Mouse (Mus musculus) hindbrain, postnatal 0 days (tissue): ENCODE measurements around the gene Fbxl18. TPM values are rescaled to one million over a fixed set of nuclear protein-coding genes. Genes with fewer than 3 reads are reported as not detected.

Source experiments
- ATAC-seq: fragments of 200-750 bp; cut with Nextera tagmentation; 2 replicates; pipeline ENCODE4 v1.8.0; 2017; ENCODE audit warnings: mild to moderate bottlenecking, moderate TSS enrichment, moderate library complexity
- DNase-seq: peaks from one replicate; pipeline ENCODE4 v3.0.0-alpha.2; 2015; ENCODE audit warnings: low spot score
- H3K27ac ChIP-seq: fragments of 300-500 bp; sonication (generic); 2 replicates; pipeline ENCODE4 v1.5.1; 2014; ENCODE audit warnings: mild to moderate bottlenecking
- H3K27me3 ChIP-seq: fragments of 300-500 bp; sonication (generic); 2 replicates; pipeline ENCODE4 v1.6.1; 2014; ENCODE audit warnings: low read length, mixed read lengths; ENCODE audit not compliant: insufficient read depth
- H3K36me3 ChIP-seq: fragments of 300-500 bp; sonication (generic); 2 replicates; pipeline ENCODE4 v1.6.1; 2014; ENCODE audit warnings: low read length, mixed read lengths; ENCODE audit not compliant: insufficient read depth
- H3K4me1 ChIP-seq: fragments of 300-500 bp; sonication (generic); 2 replicates; pipeline ENCODE4 v1.6.1; 2014; ENCODE audit warnings: antibody characterized with exemption, low read length, mixed read lengths; ENCODE audit not compliant: insufficient read depth
- H3K4me2 ChIP-seq: fragments of 300-500 bp; sonication (generic); 2 replicates; pipeline ENCODE4 v1.6.1; 2014; ENCODE audit warnings: low read depth, mild to moderate bottlenecking, low read length, moderate library complexity, mixed read lengths
- H3K4me3 ChIP-seq: fragments of 300-500 bp; sonication (generic); 2 replicates; pipeline ENCODE4 v1.5.1; 2014; ENCODE audit warnings: low read length
- H3K9ac ChIP-seq: fragments of 300-500 bp; sonication (generic); replicated peaks from 2 replicates; pipeline ENCODE4 v1.6.1; 2014; ENCODE audit warnings: mild to moderate bottlenecking, low read length, moderate library complexity, mixed read lengths
- H3K9me3 ChIP-seq: fragments of 300-500 bp; sonication (generic); 2 replicates; pipeline ENCODE4 v1.6.1; 2016; ENCODE audit warnings: low read length, mixed read lengths
- CTCF ChIP-seq: IDR thresholded peaks from 2 replicates; pipeline ENCODE4 v1.5.1; 2016; ENCODE audit warnings: antibody characterized with exemption, control low read depth, low read depth
- WGBS: fragments of 180-500 bp; shearing (Covaris S2); extraction: QIAGEN DNeasy Blood & Tissue Kit; methylation state at CpG from one replicate; pipeline ENCODE4 v1.1.7; 2014; 5-methylcytosine and 5-hydroxymethylcytosine counted together
- polyA plus RNA-seq: library from polyadenylated mRNA; unstranded; fragments of >200 nt; fragmentation: Nextera tagmentation; extraction: Ambion mirVana; gene quantifications from 2 replicates; pipeline ENCODE4 v1.2.1, GENCODE M21; 2015
- total RNA-seq: library from RNA; depleted of rRNA; stranded (reverse); fragments of >200 nt; gene quantifications from 2 replicates; pipeline ENCODE4 v1.2.3, GENCODE M21; 2014

The Fbxl18 gene
- total and polyA plus RNA-seq, 2 experiments from 2014 or later: 31.4 to 68.6 TPM

DNA sequence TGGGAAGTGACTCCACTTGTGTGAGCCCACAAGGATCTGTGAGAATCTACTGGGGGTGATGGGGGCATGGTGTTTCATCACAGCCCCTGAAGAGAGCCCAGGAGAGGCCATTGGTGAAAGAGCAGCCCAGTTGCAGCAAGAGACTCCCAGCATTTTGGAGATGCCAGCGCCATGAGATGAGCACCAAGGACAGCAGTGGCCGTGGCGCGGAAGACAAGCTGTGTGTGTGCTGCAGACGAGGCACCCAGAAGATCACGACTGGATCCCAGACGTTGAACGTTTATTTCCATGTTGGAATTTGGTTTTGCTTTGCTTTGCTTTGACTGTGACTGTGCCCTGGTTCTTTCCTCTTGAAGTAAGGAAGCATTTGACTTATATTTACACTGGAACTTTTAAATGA is 22.2 kb upstream of the Fbxl18 start:
- Histone ChIP-seq H3K4me1 (no peaks in the 10 kb centered on the region), H3K9me3 (no peaks in the 10 kb centered on the region)

DNA sequence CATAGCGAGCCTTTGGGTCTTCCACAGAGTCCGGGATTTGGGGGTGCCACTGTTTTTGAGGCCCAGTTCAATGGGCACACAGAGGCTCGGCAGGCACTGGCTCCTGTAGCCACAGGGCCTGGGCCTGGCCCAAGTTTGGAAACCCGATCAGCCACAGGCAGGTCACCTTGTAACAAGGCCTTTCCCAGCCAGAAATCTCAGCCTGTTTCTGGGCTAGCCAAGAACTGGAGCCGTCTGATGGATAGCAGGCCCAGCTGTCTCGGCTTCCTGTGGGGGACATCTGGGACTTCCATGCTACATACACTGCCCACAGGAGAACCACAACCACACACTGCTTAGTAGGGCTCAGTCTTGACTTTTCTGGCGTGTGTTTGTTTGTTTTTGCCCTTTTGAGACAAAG is 21.4 kb upstream of the Fbxl18 start:
- WGBS: 79% methylated on average over 7 of the region's 7 CpGs

More for the DNA sequence above, 22.2 kb upstream of the Fbxl18 start:
- no peak for DNase-seq
- no peak for TF ChIP-seq CTCF
- H3K9ac ChIP-seq: no peak overlapping the region
- no peaks in the 10 kb centered on the region for H3K27me3 ChIP-seq
- H3K36me3 ChIP-seq: no peaks in the 10 kb centered on the region
- no peak overlapping the region for H3K4me2 ChIP-seq
- no peak overlapping the region for H3K27ac ChIP-seq
- ATAC-seq: no peak
- 89% methylated on average over 8 of the region's 8 CpGs for WGBS
- H3K4me3 ChIP-seq: no peak overlapping the region

GRCm38 (mm10) chr5:142915231-142915630 is 20.0 kb upstream of the Fbxl18 start:
- no peak for TF ChIP-seq CTCF
- no peaks in the 10 kb centered on the region for H3K4me1 ChIP-seq
- no peaks in the 10 kb centered on the region for H3K9me3 ChIP-seq
- WGBS: 93% methylated on average over 11 of the region's 11 CpGs
- H3K27ac ChIP-seq: no peak overlapping the region
- no peak overlapping the region for H3K9ac ChIP-seq
- no peaks in the 10 kb centered on the region for H3K27me3 ChIP-seq
- H3K36me3 ChIP-seq: no peaks in the 10 kb centered on the region
- no peak overlapping the region for H3K4me2 ChIP-seq
- no peak for DNase-seq
- ATAC-seq: no peak
- H3K4me3 ChIP-seq: no peak overlapping the region

More for the DNA sequence above, 21.4 kb upstream of the Fbxl18 start:
- DNase-seq: no peak
- Histone ChIP-seq H3K27ac (no peak overlapping the region), H3K27me3 (no peaks in the 10 kb centered on the region), H3K9ac (no peak overlapping the region), H3K9me3 (no peaks in the 10 kb centered on the region), H3K36me3 (no peaks in the 10 kb centered on the region), H3K4me3 (no peak overlapping the region), H3K4me1 (no peaks in the 10 kb centered on the region), H3K4me2 (no peak overlapping the region)
- ATAC-seq: no peak
- TF ChIP-seq CTCF: no peak

- 85% methylated on average over 4 of the region's 4 CpGs for WGBS
- Histone ChIP-seq H3K4me2 (no peak overlapping the region), H3K36me3 (no peaks in the 10 kb centered on the region), H3K27me3 (no peaks in the 10 kb centered on the region), H3K9ac (no peak overlapping the region), H3K9me3 (no peaks in the 10 kb centered on the region), H3K27ac (no peak overlapping the region), H3K4me1 (peaks cover 16% of the 10 kb centered on the region), H3K4me3 (no peak overlapping the region)
- TF ChIP-seq CTCF: no peak
- no peak for DNase-seq
- no peak for ATAC-seq
Measured at GRCm38 (mm10) chr5:142912739-142913138, 17.5 kb upstream of the Fbxl18 start.

DNA sequence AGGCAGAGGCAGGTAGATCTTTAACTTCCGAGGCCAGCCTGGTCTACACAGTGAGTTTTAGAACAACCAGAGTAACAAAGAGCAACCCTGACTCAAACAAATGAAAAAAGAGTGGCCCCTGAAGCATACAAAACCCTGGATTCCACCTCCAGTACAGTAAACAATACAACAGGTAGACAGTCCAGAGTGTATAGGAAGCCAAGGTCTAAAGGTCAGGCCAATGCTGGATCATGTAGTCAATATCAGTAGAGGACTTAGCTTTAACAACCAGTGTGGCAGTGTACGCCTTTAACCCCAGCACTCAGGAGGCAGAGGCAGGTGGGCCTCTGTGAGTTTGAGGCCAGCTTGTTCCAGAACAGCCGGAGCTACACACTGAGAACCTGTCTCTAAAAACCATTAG is 17.1 kb upstream of the Fbxl18 start:
- DNase-seq (no peak), ATAC-seq (no peak)
- Histone ChIP-seq H3K9me3 (no peaks in the 10 kb centered on the region), H3K36me3 (no peaks in the 10 kb centered on the region), H3K27me3 (no peaks in the 10 kb centered on the region), H3K9ac (no peak overlapping the region), H3K4me2 (no peak overlapping the region), H3K4me1 (peaks cover 20% of the 10 kb centered on the region), H3K4me3 (no peak overlapping the region), H3K27ac (no peak overlapping the region)
- no peak for TF ChIP-seq CTCF
- WGBS: 93% methylated on average over 3 of the region's 3 CpGs

- Histone ChIP-seq H3K9ac (no peak overlapping the region), H3K27ac (no peak overlapping the region), H3K36me3 (no peaks in the 10 kb centered on the region), H3K4me2 (no peak overlapping the region), H3K4me3 (no peak overlapping the region), H3K4me1 (peaks cover 25% of the 10 kb centered on the region), H3K27me3 (no peaks in the 10 kb centered on the region), H3K9me3 (no peaks in the 10 kb centered on the region)
- DNase-seq (no peak), ATAC-seq (no peak)
- WGBS: 93% methylated on average over 2 of the region's 2 CpGs
- no peak for TF ChIP-seq CTCF
Measured at GRCm38 (mm10) chr5:142911629-142912028, 16.4 kb upstream of the Fbxl18 start.

DNA sequence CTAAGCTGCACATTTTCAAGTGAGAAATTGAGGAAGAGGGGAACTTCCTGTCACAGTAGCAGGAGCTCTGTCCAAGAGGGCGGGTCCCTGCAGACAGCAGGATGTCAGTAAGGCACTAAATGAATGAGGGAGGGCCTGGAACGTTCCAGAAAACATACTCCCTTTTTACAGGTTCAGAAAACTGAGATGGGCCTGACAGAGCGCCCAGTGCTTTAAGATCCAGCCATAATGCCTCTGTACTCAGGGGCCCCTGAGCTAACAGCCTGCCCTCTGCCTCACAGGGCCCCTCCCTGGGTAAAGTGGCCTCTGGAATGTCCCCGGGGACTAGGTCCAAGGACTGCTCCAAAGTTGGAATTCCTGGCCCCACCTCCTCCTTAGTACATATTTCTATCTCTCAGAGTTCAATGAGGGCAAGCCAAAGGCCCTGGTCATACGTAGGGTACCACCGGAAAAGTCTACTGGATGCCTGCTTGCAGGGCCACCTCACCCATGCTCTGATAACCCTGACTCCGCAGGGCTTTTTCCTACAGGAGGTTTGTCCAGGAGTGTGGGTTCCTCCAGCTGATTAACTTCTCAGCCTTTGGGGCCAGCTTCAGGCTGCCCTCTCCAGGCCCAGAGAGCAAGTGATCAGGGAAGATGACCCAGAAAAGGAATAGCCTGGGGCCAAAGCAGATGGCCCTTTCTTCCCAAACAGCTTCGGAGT is 14.5 kb upstream of the Fbxl18 start:
- Histone ChIP-seq H3K9ac (no peak overlapping the region), H3K4me1 (peaks cover 25% of the 10 kb centered on the region), H3K4me3 (no peak overlapping the region), H3K9me3 (no peaks in the 10 kb centered on the region), H3K27ac (peak overlapping the region; percentile 100; the same call in 1 of the 2 replicates), H3K4me2 (no peak overlapping the region), H3K27me3 (no peaks in the 10 kb centered on the region), H3K36me3 (peaks cover 8% of the 10 kb centered on the region)
- DNase-seq (no peak), ATAC-seq (no peak)
- no peak for TF ChIP-seq CTCF
- 61% methylated on average over 8 of the region's 8 CpGs for WGBS
